Mouse (Mus musculus) C2C12 (cell line): ENCODE data around the gene Tmbim1.

Experiments used
- CEBPB ChIP-seq: IDR thresholded peaks from one replicate; pipeline ENCODE4 v1.6.1; 2011; ENCODE audit warnings: low read depth, mild to moderate bottlenecking, control low read depth, moderate library complexity
- CTCF ChIP-seq: IDR thresholded peaks from one replicate; pipeline ENCODE4 v1.5.1; 2011; ENCODE audit not compliant: control insufficient read depth, insufficient read depth, insufficient read length
- MYOD1 ChIP-seq: IDR thresholded peaks from one replicate; pipeline ENCODE4 v1.6.1; 2011; ENCODE audit warnings: low read depth; ENCODE audit not compliant: control insufficient read depth, insufficient read length
- MYOG ChIP-seq: IDR thresholded peaks from one replicate; pipeline ENCODE4 v1.6.1; 2011; ENCODE audit not compliant: control insufficient read depth, insufficient read length; ENCODE audit errors: extremely low read depth
- USF1 ChIP-seq: IDR thresholded peaks from one replicate; pipeline ENCODE4 v1.6.1; 2011; ENCODE audit warnings: low read depth, mild to moderate bottlenecking, control low read depth, moderate library complexity

DNA sequence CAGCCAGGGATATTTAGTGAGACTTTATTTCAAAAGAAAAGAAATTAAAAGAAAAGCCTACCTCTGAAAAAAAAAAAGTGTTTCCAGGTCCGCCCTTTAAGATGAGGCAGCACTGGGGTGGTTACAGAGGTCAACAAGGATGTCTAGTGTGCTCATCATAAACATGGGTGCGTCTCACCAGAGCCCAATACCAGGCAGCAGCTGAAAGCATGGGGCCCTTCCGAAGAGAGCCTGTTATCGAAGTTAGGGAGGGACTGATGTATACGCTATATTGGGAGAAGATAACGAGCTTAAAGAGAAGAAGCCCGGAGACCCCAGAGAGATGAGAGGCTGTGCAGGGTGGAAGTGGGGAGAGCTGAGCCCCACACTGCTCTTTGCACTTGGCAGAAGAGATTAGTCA is 66.3 kb downstream of the Tmbim1 start:
- TF ChIP-seq MYOG (no peak), CTCF (no peak), USF1 (no peak), MYOD1 (no peak), CEBPB (no peak)
